Comparison of ENCODE assay signal across 8 mouse cellular contexts in genomic region chr10:75853452-75853851, GRCm38 (mm10). TPM values are rescaled to one million over a fixed set of nuclear protein-coding genes. Genes with fewer than 3 reads are reported as not detected.
DNase-seq lines count a peak whose midpoint lies in the region; ATAC-seq and TF ChIP-seq lines count a peak whose summit lies in the region.

No protein-coding gene starts in this region.

- no peak for TF ChIP-seq POLR2A in liver, adult 2 months (IDR thresholded peaks at IDR 0.05; ENCODE audit: extremely low read depth, insufficient read depth, low read length)

- H3K36me3 ChIP-seq in kidney, embryonic 14.5 days (ENCODE audit: control insufficient read depth, insufficient read depth, low read length): peaks cover 19% of the 10 kb centered on the region; the same call in 1 of the 2 replicates
- no peaks in the 10 kb centered on the region for H3K36me3 ChIP-seq in liver, adult 2 months (ENCODE audit: control insufficient read depth, insufficient read depth, low read length)
- H3K36me3 ChIP-seq in stomach, embryonic 14.5 days (ENCODE audit: control insufficient read depth, insufficient read depth, low read length): peaks cover 17% of the 10 kb centered on the region; the same call in 1 of the 2 replicates

- H3K27ac ChIP-seq in kidney, embryonic 14.5 days (ENCODE audit: low read depth, low read length): no peak overlapping the region
- H3K27ac ChIP-seq in liver, adult 2 months (replicated peaks; ENCODE audit: insufficient read depth, low read depth, low read length): no peak overlapping the region
- H3K27ac ChIP-seq in stomach, embryonic 14.5 days (ENCODE audit: low read length): no peak overlapping the region

- H3K79me2 ChIP-seq in liver, adult 2 months (ENCODE audit: control insufficient read depth, insufficient read depth, low read length): no peaks in the 10 kb centered on the region

- no peak overlapping the region for H3K4me3 ChIP-seq in kidney, embryonic 14.5 days (ENCODE audit: low read length)
- H3K4me3 ChIP-seq in liver, adult 2 months (ENCODE audit: insufficient read depth, low read depth, low read length): no peak overlapping the region
- no peak overlapping the region for H3K4me3 ChIP-seq in stomach, embryonic 14.5 days (ENCODE audit: low read depth, low read length)

- peak; percentile 88 for DNase-seq in 416B (ENCODE audit: low read depth)
- DNase-seq in adrenal gland, adult 18-20 months (ENCODE audit: low spot score in 2 of 2): peak; percentile 81 to 86
- DNase-seq in embryo, embryonic 10.5 days (ENCODE audit: low spot score): peak; percentile 95
- DNase-seq in gastrocnemius, postnatal 4 days (ENCODE audit: low spot score in 2 of 2): peak; percentile 57 to 83
- peak; percentile 76 for DNase-seq in liver, adult 2 months (ENCODE audit: extremely low read depth, low read depth, low spot score)

- H3K9ac ChIP-seq in kidney, embryonic 14.5 days (ENCODE audit: low read depth, low read length): no peak overlapping the region
- no peak overlapping the region for H3K9ac ChIP-seq in liver, adult 2 months (ENCODE audit: low read depth, low read length)
- no peak overlapping the region for H3K9ac ChIP-seq in stomach, embryonic 14.5 days (replicated peaks; ENCODE audit: low read depth, low read length)

- TF ChIP-seq CTCF in liver, adult 2 months (IDR thresholded peaks at IDR 0.05; ENCODE audit: low read depth, low read length): peak; percentile 50

- H3K27me3 ChIP-seq in kidney, embryonic 14.5 days (ENCODE audit: control insufficient read depth, insufficient read depth, low read length): no peaks in the 10 kb centered on the region
- no peaks in the 10 kb centered on the region for H3K27me3 ChIP-seq in liver, adult 2 months (ENCODE audit: control insufficient read depth, insufficient read depth, low read length)
- H3K27me3 ChIP-seq in stomach, embryonic 14.5 days (ENCODE audit: control insufficient read depth, insufficient read depth, low read length): no peaks in the 10 kb centered on the region

- ATAC-seq in kidney, embryonic 14.5 days (ENCODE audit: low FRiP score, low TSS enrichment): peak; percentile 3; the same call in 1 of the 2 replicates
- peak; percentile 76 for ATAC-seq in monocyte, adult 5-6 weeks (replicated peaks; ENCODE audit: insufficient number of reproducible peaks, low FRiP score, low TSS enrichment, poor library complexity, severe bottlenecking)
- ATAC-seq in stomach, embryonic 14.5 days (ENCODE audit: insufficient number of reproducible peaks, insufficient read depth, low FRiP score, low read depth): peak; percentile 23; the same call in 1 of the 2 replicates

- H3K4me1 ChIP-seq in kidney, embryonic 14.5 days (ENCODE audit: control insufficient read depth, insufficient read depth, low read length): 0 out of 2 replicates have a peak, but pooled peaks cover 8% of the 10 kb centered on the region
- H3K4me1 ChIP-seq in liver, adult 2 months (ENCODE audit: control insufficient read depth, insufficient read depth, low read length): peaks cover 4% of the 10 kb centered on the region
- H3K4me1 ChIP-seq in stomach, embryonic 14.5 days (ENCODE audit: control insufficient read depth, insufficient read depth, low read length): 0 out of 2 replicates have a peak, but pooled peaks cover 5% of the 10 kb centered on the region

- WGBS in kidney, embryonic 14.5 days: 32% methylated on average over 10 of the region's 10 CpGs
- WGBS in liver, adult 2 months: 6% methylated on average over 10 of the region's 10 CpGs
- WGBS in stomach, embryonic 14.5 days: 36% methylated on average over 10 of the region's 10 CpGs

- H3K4me2 ChIP-seq in kidney, embryonic 14.5 days (replicated peaks; ENCODE audit: low read depth, low read length): no peak overlapping the region
- H3K4me2 ChIP-seq in stomach, embryonic 14.5 days (replicated peaks; ENCODE audit: low read depth, low read length): no peak overlapping the region

- no peaks in the 10 kb centered on the region for H3K9me3 ChIP-seq in kidney, embryonic 14.5 days (ENCODE audit: control insufficient read depth, low read length)
- no peaks in the 10 kb centered on the region for H3K9me3 ChIP-seq in stomach, embryonic 14.5 days (ENCODE audit: control insufficient read depth, low read depth, low read length)

RNA-seq across cellular contexts. Expression of gene Mif, which starts 6.6 kb away (rescaled TPM):
- total RNA-seq in adrenal gland, adult 18-20 months (2021): 100 to 1,000 TPM; 221 to 268 TPM
- total RNA-seq in gastrocnemius, postnatal 4 days (2021): 100 to 1,000 TPM; 164 TPM
- 2,350 and 2,543 TPM in 2 replicates for polyA plus RNA-seq in kidney, embryonic 14.5 days (2014; fragmentation: Nextera tagmentation; extraction: Ambion mirVana)
- total RNA-seq in liver, adult 2 months (2014; rRNA removed): 211 and 380 TPM in 2 replicates
- polyA plus RNA-seq in liver, adult 2 months (2012; rRNA removed): 1,030 and 1,462 TPM in 2 replicates
- 37.4 to 54.1 TPM (median 41.4 TPM) in 3 replicates for total RNA-seq in monocyte, adult 5-6 weeks (2017)
- 1,950 and 2,198 TPM in 2 replicates for polyA plus RNA-seq in stomach, embryonic 14.5 days (2014; fragmentation: Nextera tagmentation; extraction: Ambion mirVana)

RNA-seq across cellular contexts. Expression of gene Gstt2, which starts 16.2 kb away (rescaled TPM):
- total RNA-seq in adrenal gland, adult 18-20 months (2021): 10 to 100 TPM; 25.5 to 31.1 TPM
- total RNA-seq in gastrocnemius, postnatal 4 days (2021): 1 to 10 TPM; 7.6 to 9.2 TPM
- polyA plus RNA-seq in kidney, embryonic 14.5 days (2014; fragmentation: Nextera tagmentation; extraction: Ambion mirVana): 28.2 and 29.1 TPM in 2 replicates
- 253 and 308 TPM in 2 replicates for total RNA-seq in liver, adult 2 months (2014; rRNA removed)
- polyA plus RNA-seq in liver, adult 2 months (2012; rRNA removed): 357 and 830 TPM in 2 replicates
- 9.0 to 12.5 TPM (median 10.7 TPM) in 3 replicates for total RNA-seq in monocyte, adult 5-6 weeks (2017)
- 43.5 and 47.4 TPM in 2 replicates for polyA plus RNA-seq in stomach, embryonic 14.5 days (2014; fragmentation: Nextera tagmentation; extraction: Ambion mirVana)

RNA-seq across cellular contexts. Expression of gene Gstt4, which starts 31.1 kb away (rescaled TPM):
- total RNA-seq in adrenal gland, adult 18-20 months (2021): not detected
- not detected for total RNA-seq in gastrocnemius, postnatal 4 days (2021)
- not detected in 2 replicates for polyA plus RNA-seq in kidney, embryonic 14.5 days (2014; fragmentation: Nextera tagmentation; extraction: Ambion mirVana)
- total RNA-seq in liver, adult 2 months (2014; rRNA removed): 0.09 TPM in 1 of 2 replicates, not detected in the other
- polyA plus RNA-seq in liver, adult 2 months (2012; rRNA removed): not detected in 2 replicates
- 0.49 TPM in 1 of 3 replicates, not detected in the others for total RNA-seq in monocyte, adult 5-6 weeks (2017)
- not detected in 2 replicates for polyA plus RNA-seq in stomach, embryonic 14.5 days (2014; fragmentation: Nextera tagmentation; extraction: Ambion mirVana)

RNA-seq across cellular contexts. Expression of gene Derl3, which starts 39.8 kb away (rescaled TPM):
- total RNA-seq in adrenal gland, adult 18-20 months (2021): 1 to 10 TPM; 1.4 to 2.3 TPM
- 1 to 10 TPM in 1 of 2 experiments, under 1 TPM in 1; 0.96 to 1.0 TPM for total RNA-seq in gastrocnemius, postnatal 4 days (2021)
- polyA plus RNA-seq in kidney, embryonic 14.5 days (2014; fragmentation: Nextera tagmentation; extraction: Ambion mirVana): 3.2 and 4.1 TPM in 2 replicates
- 2.1 and 6.4 TPM in 2 replicates for total RNA-seq in liver, adult 2 months (2014; rRNA removed)
- 6.4 and 15.0 TPM in 2 replicates for polyA plus RNA-seq in liver, adult 2 months (2012; rRNA removed)
- total RNA-seq in monocyte, adult 5-6 weeks (2017): 2.7 to 7.1 TPM (median 4.3 TPM) in 3 replicates
- 2.3 and 3.3 TPM in 2 replicates for polyA plus RNA-seq in stomach, embryonic 14.5 days (2014; fragmentation: Nextera tagmentation; extraction: Ambion mirVana)

RNA-seq across cellular contexts. Expression of gene Gstt1, which starts 55.1 kb away (rescaled TPM):
- 10 to 100 TPM; 57.9 to 82.4 TPM for total RNA-seq in adrenal gland, adult 18-20 months (2021)
- total RNA-seq in gastrocnemius, postnatal 4 days (2021): 10 to 100 TPM; 10.2 to 11.8 TPM
- polyA plus RNA-seq in kidney, embryonic 14.5 days (2014; fragmentation: Nextera tagmentation; extraction: Ambion mirVana): 10.6 and 12.1 TPM in 2 replicates
- total RNA-seq in liver, adult 2 months (2014; rRNA removed): 458 and 622 TPM in 2 replicates
- 1,012 and 1,223 TPM in 2 replicates for polyA plus RNA-seq in liver, adult 2 months (2012; rRNA removed)
- 2.1 TPM in 1 of 3 replicates, not detected in the others for total RNA-seq in monocyte, adult 5-6 weeks (2017)
- polyA plus RNA-seq in stomach, embryonic 14.5 days (2014; fragmentation: Nextera tagmentation; extraction: Ambion mirVana): 11.6 and 12.6 TPM in 2 replicates

Comparison
In these comparisons a context has a peak if more than half of its experiments do, and no peak if none do; other contexts are left out.
1. ATAC-seq: peak in every context shown above with its lines; median percentile 76 in monocyte, adult 5-6 weeks; 23 in stomach, embryonic 14.5 days; 3 in kidney, embryonic 14.5 days.